Mouse (Mus musculus) forebrain, embryonic 11.5 days (tissue): ENCODE results near the gene Fam19a1. TPM values are rescaled to one million over a fixed set of nuclear protein-coding genes. Genes with fewer than 3 reads are reported as not detected.

Experiments used
- ATAC-seq: fragments of 200-750 bp; cut with Nextera tagmentation; replicated peaks from 2 replicates; pipeline ENCODE4 v1.8.0; 2017; ENCODE audit warnings: moderate TSS enrichment; ENCODE audit not compliant: low FRiP score
- DNase-seq: peaks from one replicate; pipeline ENCODE4 v3.0.0-alpha.2; 2017; ENCODE audit warnings: low spot score
- H3K27ac ChIP-seq: fragments of 300-500 bp; sonication (generic); 2 replicates; pipeline ENCODE4 v1.5.1; 2014; ENCODE audit warnings: low read depth, low read length
- H3K27me3 ChIP-seq: fragments of 300-500 bp; sonication (generic); 2 replicates; pipeline ENCODE4 v1.6.1; 2014; ENCODE audit warnings: mild to moderate bottlenecking, low read length, mixed read lengths; ENCODE audit not compliant: control insufficient read depth, insufficient read depth
- H3K36me3 ChIP-seq: fragments of 300-500 bp; sonication (generic); 2 replicates; pipeline ENCODE4 v1.6.1; 2014; ENCODE audit warnings: mild to moderate bottlenecking, low read length, moderate library complexity, mixed read lengths; ENCODE audit not compliant: control insufficient read depth, insufficient read depth
- H3K4me1 ChIP-seq: fragments of 300-500 bp; sonication (generic); replicated peaks from 2 replicates; pipeline ENCODE4 v1.6.1; 2014; ENCODE audit warnings: low read length, mixed read lengths; ENCODE audit not compliant: control insufficient read depth, insufficient read depth
- H3K4me2 ChIP-seq: fragments of 300-500 bp; sonication (generic); 2 replicates; pipeline ENCODE4 v1.6.1; 2014; ENCODE audit warnings: low read depth, mild to moderate bottlenecking, low read length, moderate library complexity, mixed read lengths; ENCODE audit not compliant: severe bottlenecking
- H3K4me3 ChIP-seq: fragments of 300-500 bp; sonication (generic); 2 replicates; pipeline ENCODE4 v1.5.1; 2014; ENCODE audit warnings: low read depth, low read length
- H3K9ac ChIP-seq: fragments of 300-500 bp; sonication (generic); 2 replicates; pipeline ENCODE4 v1.6.1; 2014; ENCODE audit warnings: low read length
- H3K9me3 ChIP-seq: fragments of 300-500 bp; sonication (generic); 2 replicates; pipeline ENCODE4 v1.6.1; 2016; ENCODE audit warnings: low read length, mixed read lengths; ENCODE audit not compliant: control insufficient read depth
- WGBS: fragments of 180-500 bp; shearing (Covaris S2); extraction: QIAGEN DNeasy Blood & Tissue Kit; methylation state at CpG from one replicate; pipeline ENCODE4 v1.1.7; 2014; 5-methylcytosine and 5-hydroxymethylcytosine counted together
- polyA plus RNA-seq: library from polyadenylated mRNA; unstranded; fragments of >200 nt; fragmentation: Nextera tagmentation; extraction: Ambion mirVana; gene quantifications from 2 replicates; pipeline ENCODE4 v1.2.1, GENCODE M21; 2014

Gene Fam19a1
- polyA plus RNA-seq, 1 experiment from 2014 or later = 0.96 TPM

DNA sequence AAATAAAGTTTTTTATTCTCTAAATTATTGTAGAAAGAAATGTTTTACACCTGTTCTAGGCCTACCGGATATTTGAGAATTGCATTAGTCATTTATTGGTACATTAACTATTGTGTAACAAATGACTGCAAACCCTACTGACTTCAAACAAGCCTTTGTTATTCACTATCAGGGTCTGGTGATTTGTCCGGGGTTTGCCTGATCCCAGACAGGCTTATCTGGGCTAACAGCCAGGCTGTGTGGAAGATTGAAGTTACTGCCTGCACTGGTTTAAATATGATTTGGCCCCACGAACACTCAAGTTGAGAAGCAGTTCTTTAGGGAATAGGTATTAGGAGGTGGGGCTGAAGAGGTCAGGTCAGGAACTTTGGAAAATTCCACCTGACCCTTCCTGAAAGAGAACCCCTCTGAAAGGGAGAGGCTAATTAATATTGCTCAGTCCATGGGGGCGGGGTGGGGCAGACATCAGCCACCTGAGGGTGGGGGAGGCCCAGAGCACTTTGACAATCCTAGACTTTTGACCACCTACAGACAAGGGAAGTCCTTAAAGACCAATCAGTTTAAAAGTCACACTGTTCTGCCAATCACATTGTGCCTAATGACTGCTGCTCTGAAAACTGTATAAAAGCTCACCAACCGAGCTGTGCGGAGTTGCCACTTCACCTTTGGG lies 344.8 kb downstream of the Fam19a1 start:
- 0 out of 2 replicates have a peak, but pooled peaks have one; percentile 12 for ATAC-seq
- no peak overlapping the region for H3K9ac ChIP-seq
- no peaks in the 10 kb centered on the region for H3K9me3 ChIP-seq
- H3K4me3 ChIP-seq = no peak overlapping the region
- H3K36me3 ChIP-seq = no peaks in the 10 kb centered on the region
- WGBS = 45% methylated on average over 6 of the region's 6 CpGs
- no peak overlapping the region for H3K4me2 ChIP-seq
- no peak for DNase-seq
- no peak overlapping the region for H3K27ac ChIP-seq
- H3K4me1 ChIP-seq = no peaks in the 10 kb centered on the region
- no peaks in the 10 kb centered on the region for H3K27me3 ChIP-seq

DNA sequence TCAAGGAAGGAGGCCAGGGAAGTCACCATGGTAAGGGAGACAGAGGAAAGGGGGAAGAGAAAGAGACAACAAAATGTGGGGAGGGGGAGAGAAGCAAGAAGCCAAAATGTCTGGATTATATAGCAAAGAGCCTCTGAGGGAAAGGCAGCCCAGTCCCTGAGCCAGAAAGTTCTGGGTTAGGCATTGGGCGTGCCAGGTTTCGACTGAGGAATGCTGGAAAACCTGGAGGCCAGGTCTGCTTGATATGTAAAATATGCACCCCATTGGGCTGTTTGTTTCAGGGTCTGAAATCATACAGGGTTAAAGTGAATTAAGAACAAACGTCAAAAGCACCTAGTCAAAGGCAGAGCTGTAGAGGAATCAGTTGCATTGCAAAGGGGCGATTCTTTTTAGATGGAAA lies 346.1 kb downstream of the Fam19a1 start:
- no peak overlapping the region for H3K9ac ChIP-seq
- H3K36me3 ChIP-seq = no peaks in the 10 kb centered on the region
- H3K9me3 ChIP-seq = no peaks in the 10 kb centered on the region
- H3K4me3 ChIP-seq = no peak overlapping the region
- DNase-seq = no peak
- H3K4me1 ChIP-seq = no peaks in the 10 kb centered on the region
- WGBS = 74% methylated on average over 4 of the region's 4 CpGs
- no peaks in the 10 kb centered on the region for H3K27me3 ChIP-seq
- no peak overlapping the region for H3K27ac ChIP-seq
- no peak overlapping the region for H3K4me2 ChIP-seq
- ATAC-seq = no peak

DNA sequence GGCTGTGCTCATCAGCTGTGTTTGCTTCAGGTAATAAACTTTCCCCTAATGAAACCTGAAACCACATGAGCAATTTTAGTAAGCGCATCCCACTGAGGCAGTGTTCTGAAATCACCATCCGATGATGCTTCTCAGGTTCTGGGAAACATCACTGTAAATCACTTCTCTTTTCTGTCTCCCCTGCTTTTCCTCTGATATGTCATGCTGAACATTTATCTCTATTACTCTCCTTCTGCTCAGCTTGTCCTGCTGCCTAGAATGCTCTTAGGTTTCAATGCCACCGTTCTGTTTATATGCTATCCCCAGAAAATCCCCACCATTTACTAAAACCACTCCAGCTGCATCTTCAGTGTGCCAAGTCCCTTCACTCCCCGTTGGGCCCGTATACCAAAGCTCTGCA lies 386.5 kb downstream of the Fam19a1 start:
- Histone ChIP-seq H3K36me3 (no peaks in the 10 kb centered on the region), H3K9me3 (no peaks in the 10 kb centered on the region), H3K9ac (no peak overlapping the region), H3K27me3 (no peaks in the 10 kb centered on the region), H3K4me3 (no peak overlapping the region), H3K4me2 (no peak overlapping the region), H3K27ac (no peak overlapping the region), H3K4me1 (no peaks in the 10 kb centered on the region)
- WGBS = 81% methylated on average over 5 of the region's 5 CpGs
- ATAC-seq (no peak), DNase-seq (no peak)

DNA sequence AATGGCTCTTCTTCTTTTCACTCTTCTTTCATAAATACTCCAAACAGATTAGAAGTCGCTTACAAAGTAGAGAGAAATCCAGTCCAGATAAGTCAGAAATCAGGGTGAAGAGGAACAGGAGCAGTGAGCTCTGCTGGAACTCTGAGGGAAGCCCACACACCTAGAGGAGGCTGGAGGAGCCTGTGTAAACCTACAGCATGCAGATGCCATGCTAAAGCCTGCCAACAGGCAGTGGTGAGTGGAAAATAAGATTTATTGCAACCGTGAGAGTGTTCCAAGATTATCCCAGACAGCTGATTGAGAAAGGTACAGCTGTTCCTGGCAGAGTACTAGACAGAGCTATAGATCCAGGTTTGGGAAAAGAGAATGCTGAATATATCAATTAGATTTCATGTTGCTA lies 428.6 kb downstream of the Fam19a1 start:
- Histone ChIP-seq H3K27ac (no peak overlapping the region), H3K4me3 (no peak overlapping the region), H3K36me3 (no peaks in the 10 kb centered on the region), H3K9ac (no peak overlapping the region), H3K4me1 (0 out of 2 replicates have a peak, but pooled peaks cover 2% of the 10 kb centered on the region), H3K9me3 (no peaks in the 10 kb centered on the region), H3K27me3 (no peaks in the 10 kb centered on the region), H3K4me2 (no peak overlapping the region)
- WGBS = 90% methylated on average over 2 of the region's 2 CpGs
- DNase-seq (no peak), ATAC-seq (no peak)

DNA sequence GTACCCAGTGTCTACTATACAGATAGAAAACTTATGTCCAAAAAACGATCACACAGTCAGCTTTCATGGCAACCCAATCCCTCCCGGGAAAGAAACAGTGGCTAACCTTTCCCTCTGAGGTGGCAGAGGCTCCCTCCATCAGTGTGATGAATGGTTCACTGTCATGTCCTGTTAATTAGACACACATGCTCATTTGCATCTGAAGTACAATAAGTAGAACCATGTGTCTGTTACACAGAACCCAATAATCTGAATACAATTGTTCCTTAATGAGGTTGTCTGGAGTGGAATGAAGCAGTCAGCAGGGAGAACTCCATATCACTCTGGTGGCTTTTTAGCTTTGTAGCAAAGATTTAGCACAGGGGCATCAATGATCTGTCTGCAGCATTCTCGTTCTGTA lies 431.9 kb downstream of the Fam19a1 start:
- Histone ChIP-seq H3K4me1 (0 out of 2 replicates have a peak, but pooled peaks cover 2% of the 10 kb centered on the region), H3K27ac (no peak overlapping the region), H3K9me3 (no peaks in the 10 kb centered on the region), H3K9ac (no peak overlapping the region), H3K27me3 (no peaks in the 10 kb centered on the region), H3K4me2 (no peak overlapping the region), H3K4me3 (no peak overlapping the region), H3K36me3 (no peaks in the 10 kb centered on the region)
- 31% methylated on average over 3 of the region's 3 CpGs for WGBS
- DNase-seq (no peak), ATAC-seq (peak; percentile 77)

DNA sequence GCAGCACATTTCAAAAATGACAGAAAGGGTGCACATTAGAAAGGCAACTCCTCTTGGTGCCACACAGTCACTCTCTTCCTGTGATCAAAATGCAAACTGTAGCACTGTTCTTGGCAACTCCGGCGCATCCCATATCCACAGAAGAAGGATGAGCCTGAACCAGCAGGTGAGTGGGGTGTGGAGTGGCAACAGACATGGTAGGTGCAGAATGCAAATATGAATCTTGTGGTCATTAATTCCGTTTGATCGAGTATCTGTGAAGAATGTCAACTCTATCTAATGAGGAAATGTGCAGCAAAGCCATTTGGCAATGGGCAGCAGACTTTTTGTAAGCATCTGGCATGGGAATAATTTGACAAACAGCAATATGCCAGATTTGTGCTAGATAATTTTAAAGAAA lies 437.5 kb downstream of the Fam19a1 start:
- H3K27me3 ChIP-seq = no peaks in the 10 kb centered on the region
- H3K4me3 ChIP-seq = no peak overlapping the region
- H3K36me3 ChIP-seq = no peaks in the 10 kb centered on the region
- H3K9me3 ChIP-seq = no peaks in the 10 kb centered on the region
- H3K4me1 ChIP-seq = no peaks in the 10 kb centered on the region
- WGBS = 93% methylated on average over 4 of the region's 4 CpGs
- no peak overlapping the region for H3K27ac ChIP-seq
- no peak overlapping the region for H3K9ac ChIP-seq
- no peak for ATAC-seq
- no peak overlapping the region for H3K4me2 ChIP-seq
- no peak for DNase-seq

DNA sequence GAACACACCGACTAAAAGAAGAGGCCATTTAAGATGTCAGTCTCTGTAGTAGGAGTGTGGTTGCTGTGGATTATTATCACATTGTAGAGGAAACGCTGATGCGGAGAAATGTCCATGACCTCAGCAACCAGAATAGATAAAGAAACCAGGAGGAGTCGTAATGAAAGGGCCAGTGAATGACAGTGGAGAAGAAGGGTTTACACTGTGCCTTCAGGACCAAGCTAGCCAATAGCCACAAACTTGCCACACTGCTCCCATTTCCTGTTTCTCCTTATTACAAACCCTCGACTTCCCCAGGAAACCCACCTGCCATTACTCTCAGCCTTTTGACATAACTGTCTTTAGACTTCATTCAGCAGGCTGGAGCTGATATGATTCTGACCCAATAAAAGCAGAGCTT lies 465.7 kb downstream of the Fam19a1 start:
- H3K4me1 ChIP-seq = no peaks in the 10 kb centered on the region
- H3K27me3 ChIP-seq = no peaks in the 10 kb centered on the region
- DNase-seq = no peak
- H3K4me3 ChIP-seq = no peak overlapping the region
- no peaks in the 10 kb centered on the region for H3K36me3 ChIP-seq
- H3K27ac ChIP-seq = no peak overlapping the region
- no peak overlapping the region for H3K4me2 ChIP-seq
- ATAC-seq = no peak
- 85% methylated on average over 5 of the region's 5 CpGs for WGBS
- H3K9me3 ChIP-seq = no peaks in the 10 kb centered on the region
- no peak overlapping the region for H3K9ac ChIP-seq

DNA sequence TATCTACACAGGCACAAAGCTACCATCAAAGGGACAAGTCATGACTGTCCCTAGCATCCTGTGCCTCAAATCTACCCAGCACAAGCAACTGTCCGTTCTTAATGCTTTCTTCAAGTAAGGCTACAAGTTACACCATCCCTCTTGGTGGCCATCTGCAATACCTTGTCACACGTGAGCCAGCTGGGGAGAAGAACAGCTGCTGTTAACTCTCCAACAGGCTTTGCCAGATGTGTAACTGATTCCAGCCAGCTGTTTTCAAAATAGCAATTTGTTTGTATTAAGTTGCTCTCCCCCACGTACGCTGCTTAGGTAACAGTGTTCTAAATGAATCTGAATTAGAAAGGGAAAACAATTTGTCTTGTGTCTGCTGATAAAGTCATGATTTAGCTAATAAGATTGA lies 467.8 kb downstream of the Fam19a1 start:
- no peaks in the 10 kb centered on the region for H3K27me3 ChIP-seq
- WGBS = 80% methylated on average over 4 of the region's 4 CpGs
- ATAC-seq (no peak), DNase-seq (no peak)
- no peak overlapping the region for H3K4me3 ChIP-seq
- no peak overlapping the region for H3K27ac ChIP-seq
- H3K36me3 ChIP-seq = no peaks in the 10 kb centered on the region
- no peaks in the 10 kb centered on the region for H3K9me3 ChIP-seq
- H3K9ac ChIP-seq = no peak overlapping the region
- no peaks in the 10 kb centered on the region for H3K4me1 ChIP-seq
- H3K4me2 ChIP-seq = no peak overlapping the region

DNA sequence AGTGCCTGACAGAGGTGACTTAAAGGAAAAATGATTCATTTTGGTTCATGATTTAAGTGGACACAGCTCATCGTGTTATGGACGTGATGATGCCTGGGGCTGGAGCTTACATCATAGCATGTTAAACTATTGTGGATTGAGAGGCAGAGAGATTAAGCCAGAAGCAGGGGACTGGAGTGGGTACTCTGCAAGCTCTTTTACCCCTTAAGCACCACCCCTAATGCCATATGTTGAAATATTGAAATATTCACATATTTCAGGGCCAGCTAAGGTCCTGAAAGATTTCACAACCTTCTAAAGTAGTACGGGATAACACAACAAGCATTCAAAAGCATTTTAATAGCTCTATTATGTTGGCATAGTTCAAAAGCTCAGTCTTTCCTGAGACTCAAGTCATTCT lies 468.2 kb downstream of the Fam19a1 start:
- ATAC-seq = no peak
- Histone ChIP-seq H3K27me3 (no peaks in the 10 kb centered on the region), H3K27ac (no peak overlapping the region), H3K4me1 (no peaks in the 10 kb centered on the region), H3K4me2 (no peak overlapping the region), H3K4me3 (no peak overlapping the region), H3K9ac (no peak overlapping the region), H3K9me3 (no peaks in the 10 kb centered on the region), H3K36me3 (no peaks in the 10 kb centered on the region)
- DNase-seq = no peak
- WGBS = 84% methylated on average over 3 of the region's 3 CpGs
